Mouse (Mus musculus) kidney, postnatal 36 days (tissue): ENCODE measurements around the gene Akt3.
A peak's percentile ranks its signal among the peaks of the same experiment; 100 is the strongest.

ENCODE experiments used
- DNase-seq, 2 experiments: peaks; one replicate each; pipeline ENCODE4 v3.0.0; 2021 to 2022; ENCODE audit warnings: mixed read lengths in 2 of 2

The Akt3 gene

DNA sequence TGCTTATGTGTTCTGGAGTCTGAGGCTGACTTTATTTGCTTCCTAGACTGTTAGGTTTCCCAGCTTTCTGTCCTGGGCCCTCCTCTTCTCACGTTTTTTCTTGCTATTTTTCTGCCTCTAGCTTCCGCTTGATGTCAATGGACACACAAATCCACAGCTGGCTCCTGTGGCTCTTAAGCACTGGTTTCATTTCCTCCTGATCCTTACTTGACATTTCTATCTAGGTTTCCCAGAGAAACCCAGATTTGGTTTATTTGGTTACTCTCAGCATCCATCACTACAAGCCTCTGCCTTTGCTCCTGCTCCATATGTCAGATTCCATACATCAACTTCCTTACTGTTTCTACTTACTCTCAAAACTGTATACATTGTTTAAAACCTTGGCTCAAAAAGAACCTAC is 211.0 kb downstream of the Akt3 start:
- DNase-seq = no peak

- peak; percentile 88 to 92 for DNase-seq
These were observed 212.1 kb downstream of the Akt3 start for GRCm38 (mm10) chr1:177045885-177046284.

DNA sequence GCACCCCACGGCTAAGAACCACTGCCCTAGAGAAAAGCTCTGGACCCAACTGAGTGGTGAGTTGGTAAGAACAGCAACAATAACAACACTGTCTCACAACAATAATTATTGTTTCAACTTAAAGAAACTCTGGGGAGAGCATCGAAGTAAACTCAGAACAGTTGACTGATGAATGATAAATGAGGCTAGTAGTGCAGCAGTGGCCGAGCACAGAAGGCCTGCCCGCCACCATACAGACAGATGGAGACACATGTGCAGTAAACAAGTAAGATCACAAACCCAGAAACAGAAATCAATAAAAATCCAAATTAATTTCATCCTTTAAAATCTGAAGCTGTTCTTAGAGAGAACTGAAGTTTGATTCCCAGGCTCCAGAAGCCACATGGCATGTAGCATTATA is 217.9 kb downstream of the Akt3 start:
- DNase-seq = no peak

GRCm38 (mm10) chr1:177039093-177039674 is 218.8 kb downstream of the Akt3 start:
- DNase-seq = no peak

- DNase-seq = no peak
These were observed 219.6 kb downstream of the Akt3 start for GRCm38 (mm10) chr1:177038383-177038782.

GRCm38 (mm10) chr1:177035460-177035859 is 222.5 kb downstream of the Akt3 start:
- DNase-seq = no peak

GRCm38 (mm10) chr1:177032233-177032632 is 225.8 kb downstream of the Akt3 start:
- DNase-seq = no peak

GRCm38 (mm10) chr1:177031196-177031595 is 226.8 kb downstream of the Akt3 start:
- no peak for DNase-seq

DNA sequence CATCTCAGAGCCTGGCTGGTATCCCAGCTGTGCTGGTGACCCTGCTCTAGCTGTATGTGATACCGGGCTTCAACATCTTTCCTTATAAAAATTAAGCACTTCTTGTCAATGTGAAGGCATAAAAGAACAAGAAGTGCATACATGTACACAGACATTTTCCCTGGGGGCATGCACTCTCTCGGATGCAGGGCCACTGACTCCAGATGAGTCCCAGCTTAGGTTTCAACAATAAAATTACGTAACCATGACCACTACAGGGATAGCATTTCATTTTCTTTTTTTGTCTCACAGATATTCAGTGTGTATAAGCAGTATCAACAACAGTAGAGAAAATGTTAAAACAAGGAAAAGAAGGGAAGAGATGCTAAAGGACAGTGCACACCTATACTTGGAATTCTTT is 227.3 kb downstream of the Akt3 start:
- DNase-seq = no peak

- DNase-seq = no peak
These were observed 229.0 kb downstream of the Akt3 start for GRCm38 (mm10) chr1:177029032-177029431.

- DNase-seq = no peak
These were observed 230.3 kb downstream of the Akt3 start for GRCm38 (mm10) chr1:177027706-177028105.

- DNase-seq = no peak
These were observed 235.3 kb downstream of the Akt3 start for GRCm38 (mm10) chr1:177022751-177023150.

DNA sequence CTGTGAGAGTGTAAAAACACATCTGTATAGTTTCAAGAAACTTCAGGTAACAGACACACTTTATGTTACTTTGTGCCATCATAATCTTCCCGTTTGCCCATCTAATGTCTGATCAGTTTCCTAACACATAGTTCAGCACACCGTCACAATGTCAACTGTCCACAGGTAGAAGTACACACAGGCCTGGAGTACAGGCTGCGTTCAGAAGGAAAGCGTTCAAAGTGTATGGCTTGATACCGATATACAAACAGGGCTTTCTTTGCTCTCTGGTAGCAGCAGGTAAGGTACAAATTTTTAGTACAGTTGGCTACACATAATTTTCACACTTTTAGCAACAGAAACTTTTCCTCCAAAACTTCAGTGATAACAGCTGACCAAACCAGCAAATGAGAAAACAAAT is 238.3 kb downstream of the Akt3 start:
- no peak for DNase-seq

GRCm38 (mm10) chr1:177018750-177019149 is 239.3 kb downstream of the Akt3 start:
- DNase-seq = no peak

GRCm38 (mm10) chr1:177016729-177017128 is 241.3 kb downstream of the Akt3 start:
- no peak for DNase-seq

DNA sequence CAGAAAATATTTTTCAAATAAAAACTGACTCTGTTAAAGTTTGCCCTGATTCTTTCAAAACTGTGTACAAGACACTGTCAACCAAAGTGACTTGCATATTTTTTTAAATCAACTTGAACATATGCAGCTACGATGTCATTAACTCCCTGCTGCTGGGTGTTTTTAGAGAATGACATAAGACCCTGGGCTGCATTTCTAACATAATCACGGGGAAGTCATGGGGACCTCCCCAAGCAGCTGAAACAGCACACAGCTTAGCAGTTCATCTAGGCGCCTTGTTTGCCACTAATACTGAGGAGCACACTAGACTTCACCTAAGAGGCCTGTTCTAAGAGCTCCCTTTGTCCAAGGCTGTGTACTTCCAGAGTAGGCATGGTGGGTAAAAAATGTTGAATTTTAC is 242.1 kb downstream of the Akt3 start:
- DNase-seq = no peak

GRCm38 (mm10) chr1:177014921-177015439 is 243.0 kb downstream of the Akt3 start:
- no peak for DNase-seq

DNA sequence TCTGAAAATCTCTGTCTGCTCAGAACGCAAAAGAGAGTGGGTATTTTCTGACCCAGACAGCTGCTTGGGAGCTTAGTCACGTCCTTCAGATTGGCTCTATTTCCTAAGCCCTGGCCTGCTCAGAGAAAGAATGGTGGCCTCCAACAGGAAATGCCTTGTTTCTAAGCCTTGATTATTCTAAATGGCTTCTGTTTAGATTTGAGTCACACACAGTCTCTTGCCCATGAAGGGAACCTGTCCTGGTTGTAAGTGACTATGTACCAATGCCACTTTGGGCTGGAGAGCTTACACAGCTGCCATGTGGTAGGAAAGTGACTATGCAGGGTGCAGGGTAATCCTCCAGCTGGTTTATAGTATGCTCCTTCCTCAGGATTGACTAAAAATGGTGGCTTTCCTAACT is 243.7 kb downstream of the Akt3 start:
- DNase-seq = no peak

DNA sequence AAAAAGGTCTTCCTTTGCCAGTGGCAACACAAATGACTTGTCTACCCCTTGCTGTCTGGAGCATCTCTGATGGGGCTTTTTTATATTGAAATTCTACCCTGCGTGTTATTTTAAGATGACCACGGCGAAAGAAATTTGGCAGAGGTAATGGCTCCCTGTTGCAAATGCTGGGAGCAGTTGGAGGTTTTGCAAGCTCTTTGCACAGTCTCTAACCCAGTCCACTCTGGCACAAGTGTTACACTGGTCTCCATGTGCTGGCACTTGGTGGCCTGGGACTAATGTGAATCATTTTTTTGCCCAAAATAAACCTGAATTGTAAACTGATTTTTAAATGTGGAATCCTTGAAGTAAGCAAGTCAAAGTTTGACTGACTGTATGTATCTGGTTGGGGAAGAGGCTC is 244.2 kb downstream of the Akt3 start:
- DNase-seq = no peak

DNA sequence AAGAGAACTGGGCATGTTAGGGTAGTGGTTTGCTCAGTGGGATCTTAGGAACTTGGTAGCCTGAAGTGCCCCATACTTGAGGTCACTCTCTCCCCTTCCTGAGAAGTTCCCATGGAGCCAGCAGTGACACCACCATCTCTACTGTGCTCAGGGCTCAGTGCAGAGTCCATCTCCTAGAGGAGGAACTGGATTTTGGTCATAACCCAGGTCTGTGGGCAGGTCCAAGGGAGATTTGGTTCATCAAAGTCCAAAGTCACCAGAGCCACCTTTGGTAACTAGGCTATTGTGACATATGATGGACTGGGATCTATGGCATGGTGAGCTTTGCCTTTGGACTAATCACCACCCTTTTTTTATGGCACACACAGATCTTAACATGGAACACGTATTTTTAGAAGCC is 244.7 kb downstream of the Akt3 start:
- no peak for DNase-seq

DNA sequence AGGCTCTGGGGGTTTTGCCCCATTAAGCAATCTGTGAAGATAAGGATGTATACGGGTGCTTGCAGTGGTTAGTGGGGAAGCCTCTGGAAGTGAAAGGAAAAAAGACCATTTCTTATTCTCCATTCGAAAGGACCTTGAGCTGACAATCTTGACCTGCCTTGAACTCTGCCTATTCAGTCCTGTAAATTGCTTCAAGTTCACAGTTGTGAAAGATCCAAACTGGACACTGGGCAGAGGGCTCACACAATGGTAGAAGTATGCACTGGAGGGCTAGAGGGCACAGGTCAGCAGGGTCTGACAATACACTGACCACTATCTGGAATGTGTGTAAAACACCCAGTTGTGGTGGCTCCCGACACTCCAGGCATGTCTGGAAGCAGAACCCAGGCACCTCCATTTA is 245.2 kb downstream of the Akt3 start:
- DNase-seq = no peak

GRCm38 (mm10) chr1:177011688-177012087 is 246.3 kb downstream of the Akt3 start:
- DNase-seq = no peak

- no peak for DNase-seq
These were observed 247.2 kb downstream of the Akt3 start for GRCm38 (mm10) chr1:177010607-177011302.

- no peak for DNase-seq
These were observed 248.0 kb downstream of the Akt3 start for GRCm38 (mm10) chr1:177010041-177010440.

- no peak for DNase-seq
These were observed 249.2 kb downstream of the Akt3 start for GRCm38 (mm10) chr1:177008777-177009176.
